Mouse (Mus musculus): ENCODE measurements around the gene Perm1.
A peak's percentile ranks its signal among the peaks of the same experiment; 100 is the strongest.

Gene Perm1

GRCm38 (mm10) chr4:156249567-156249966 lies 33.9 kb downstream of the Perm1 start:
- ATAC-seq (ENCODE audit: low TSS enrichment) = 0 out of 2 replicates have a peak, but pooled peaks have one; percentile 18

GRCm38 (mm10) chr4:156251081-156251480 lies 35.4 kb downstream of the Perm1 start:
- no peak for ATAC-seq (ENCODE audit: low TSS enrichment)

GRCm38 (mm10) chr4:156252140-156252539 lies 36.5 kb downstream of the Perm1 start:
- ATAC-seq (ENCODE audit: low TSS enrichment) = no peak

GRCm38 (mm10) chr4:156252619-156253018 lies 37.0 kb downstream of the Perm1 start:
- no peak for ATAC-seq (ENCODE audit: low TSS enrichment)

GRCm38 (mm10) chr4:156253043-156253442 lies 37.4 kb downstream of the Perm1 start:
- no peak for ATAC-seq (ENCODE audit: low TSS enrichment)

GRCm38 (mm10) chr4:156254361-156255077 lies 38.9 kb downstream of the Perm1 start:
- ATAC-seq (ENCODE audit: low TSS enrichment) = 0 out of 2 replicates have a peak, but pooled peaks have one; percentile 13

GRCm38 (mm10) chr4:156255078-156255839 lies 39.6 kb downstream of the Perm1 start, which contains the start of gene Samd11:
Gene Samd11 (minus strand): TSS chr4:156255657.
- ATAC-seq (ENCODE audit: low TSS enrichment) = no peak; the same call in 1 of the 2 replicates
